Mouse (Mus musculus) Patski (cell line): ENCODE results near the gene Sin3a. TPM values are rescaled to one million over a fixed set of nuclear protein-coding genes. Genes with fewer than 3 reads are reported as not detected.

Source experiments
- ATAC-seq: fragments of 100-300 bp; one replicate; pipeline ENCODE4 v1.8.0; 2021
- CTCF ChIA-PET: fragments of 350-600 bp; sonication (Branson Sonifier 250); formaldehyde crosslinking; loops from one replicate; lab custom pipeline; 2022; ENCODE audit warnings: inconsistent platforms; lab: Charles Lee
- POLR2A ChIA-PET: fragments of 350-600 bp; sonication (Branson Sonifier 250); formaldehyde crosslinking; loops from one replicate; lab custom pipeline; 2022; ENCODE audit warnings: antibody characterized with exemption, inconsistent platforms; lab: Charles Lee
- DNase-seq: peaks from one replicate; pipeline ENCODE4 v3.0.0-alpha.2; 2011; ENCODE audit warnings: low read depth, low spot score
- H3K27me3 ChIP-seq: fragments of 371-371 bp; one replicate; pipeline ENCODE4 v1.5.1; 2021
- CTCF ChIP-seq: fragments of 100-300 bp; IDR thresholded peaks from one replicate; pipeline ENCODE4 v1.5.1; 2021
- in situ Hi-C: fragments of 300-500 bp; cut with MboI; formaldehyde crosslinking; loops from 3 replicates; pipeline ENCODE4 v1.11.1; 2018; ENCODE audit warnings: low pct_unique_long_range_greater_than_20kb, mixed read lengths
- polyA plus RNA-seq: library from polyadenylated mRNA; unstranded; gene quantifications from one replicate; pipeline ENCODE4 v1.2.3, GENCODE M21; 2021

Gene Sin3a
- polyA plus RNA-seq, 1 experiment from 2014 or later: 40.1 TPM

GRCm38 (mm10) chr9:57073790-57074094 lies 1.9 kb downstream of the Sin3a start:
- ATAC-seq (no peak), DNase-seq (no peak)
- TF ChIP-seq CTCF: no peak
- CTCF ChIA-PET: interaction anchor here (0.9 to 2.1 kb wide), 4 partner anchors 16 to 146 kb away, joined by 3 to 11 read pairs (median 3); partner anchors contain the start of gene Snx33
- no peaks in the 10 kb centered on the region for H3K27me3 ChIP-seq
- in situ Hi-C loops: loop anchor here (10.0 kb wide), 1 partner anchor 161 kb away; the partner anchor contains the start of gene Trcg1
- POLR2A ChIA-PET: interaction anchor here (1.3 kb wide), 1 partner anchor 57 kb away, joined by 3 read pairs; the partner anchor contains the start of gene Man2c1

- POLR2A ChIA-PET: interaction anchor here (1.3 kb wide), 1 partner anchor 57 kb away, joined by 3 read pairs; the partner anchor contains the start of gene Man2c1
- CTCF ChIA-PET: interaction anchor here (0.9 to 2.1 kb wide), 2 partner anchors 40 to 146 kb away, joined by 3 to 11 read pairs; partner anchors contain the start of gene Snx33
- H3K27me3 ChIP-seq: no peaks in the 10 kb centered on the region
- no peak for ATAC-seq
- in situ Hi-C loops: loop anchor here (10.0 kb wide), 1 partner anchor 161 kb away; the partner anchor contains the start of gene Trcg1
- TF ChIP-seq CTCF: no peak
- DNase-seq: no peak
These were observed 2.5 kb downstream of the Sin3a start for GRCm38 (mm10) chr9:57074171-57074821.

- ChIA-PET POLR2A (no interaction called here), CTCF (interaction anchor here (1.0 kb wide), 1 partner anchor 22 kb away, joined by 3 read pairs; no protein-coding TSS in a partner anchor)
- no peak for ATAC-seq
- TF ChIP-seq CTCF: no peak
- no peaks in the 10 kb centered on the region for H3K27me3 ChIP-seq
- in situ Hi-C loops: loop anchor here (10.0 kb wide), 1 partner anchor 160 kb away; the partner anchor contains the start of gene Trcg1
- DNase-seq: no peak
These were observed 3.2 kb downstream of the Sin3a start for GRCm38 (mm10) chr9:57074822-57075603.

- ATAC-seq: peak; percentile 48
- CTCF ChIA-PET: interaction anchor here (1.0 kb wide), 1 partner anchor 21 kb away, joined by 3 read pairs; no protein-coding TSS in a partner anchor
- in situ Hi-C loops: loop anchor here (10.0 kb wide), 1 partner anchor 159 kb away; the partner anchor contains the start of gene Trcg1
- POLR2A ChIA-PET: no interaction called here
- peak; percentile 96 for DNase-seq
- TF ChIP-seq CTCF: no peak
- H3K27me3 ChIP-seq: no peaks in the 10 kb centered on the region
These were observed 4.0 kb downstream of the Sin3a start for GRCm38 (mm10) chr9:57075681-57076381.

GRCm38 (mm10) chr9:57076701-57077660 lies 5.1 kb downstream of the Sin3a start:
- ATAC-seq (peak; percentile 14), DNase-seq (peak; percentile 54)
- H3K27me3 ChIP-seq: no peaks in the 10 kb centered on the region
- CTCF ChIA-PET: no interaction called here
- POLR2A ChIA-PET: interaction anchor here (0.6 kb wide), 1 partner anchor 140 kb away, joined by 3 read pairs; no protein-coding TSS in a partner anchor
- in situ Hi-C loops: loop anchor here (10.0 kb wide), 1 partner anchor 158 kb away; the partner anchor contains the start of gene Trcg1
- no peak for TF ChIP-seq CTCF

- H3K27me3 ChIP-seq: no peaks in the 10 kb centered on the region
- ChIA-PET CTCF (interaction anchor here (0.9 to 1.1 kb wide), 2 partner anchors 17 to 155 kb away, joined by 3 read pairs; partner anchors contain the start of gene Snx33), POLR2A (no interaction called here)
- in situ Hi-C loops: no loop called here
- TF ChIP-seq CTCF: no peak
- ATAC-seq (no peak), DNase-seq (no peak)
These were observed 10.4 kb downstream of the Sin3a start for GRCm38 (mm10) chr9:57082236-57082635.

- no peak for DNase-seq
- H3K27me3 ChIP-seq: no peaks in the 10 kb centered on the region
- CTCF ChIA-PET: interaction anchor here (0.8 to 1.5 kb wide), 4 partner anchors 9 to 15 kb away, joined by 3 to 4 read pairs (median 3); partner anchors contain the start of gene Man2c1
- in situ Hi-C loops: no loop called here
- ATAC-seq: no peak
- TF ChIP-seq CTCF: no peak
- POLR2A ChIA-PET: no interaction called here
These were observed 45.5 kb downstream of the Sin3a start for GRCm38 (mm10) chr9:57117261-57117755.

- no peak for DNase-seq
- ChIA-PET CTCF (interaction anchor here (0.7 to 2.7 kb wide), 3 partner anchors 13 to 201 kb away, joined by 3 to 16 read pairs (median 10); partner anchors contain the start of gene Snx33), POLR2A (interaction anchor here (0.6 kb wide), 1 partner anchor 183 kb away, joined by 4 read pairs; no protein-coding TSS in a partner anchor)
- H3K27me3 ChIP-seq: no peaks in the 10 kb centered on the region
- ATAC-seq: no peak
- TF ChIP-seq CTCF: no peak
- in situ Hi-C loops: loop anchor here (5.0 kb wide), 2 partner anchors 202 to 237 kb away; partner anchors contain the start of gene Snx33
These were observed 57.8 kb downstream of the Sin3a start for GRCm38 (mm10) chr9:57129641-57130040.
